Mouse (Mus musculus) mouse trophoblast stem cell (cell line): Measurements from ENCODE around the gene Olfml1.

Experiments
- in situ Hi-C, 2 experiments: fragments of 300-500 bp; cut with MseI, MboI; formaldehyde crosslinking; loops; 2 replicates in 1 of 2; 3 replicates in 1 of 2; pipeline ENCODE4 v1.15.1; 2025

Gene Olfml1

DNA sequence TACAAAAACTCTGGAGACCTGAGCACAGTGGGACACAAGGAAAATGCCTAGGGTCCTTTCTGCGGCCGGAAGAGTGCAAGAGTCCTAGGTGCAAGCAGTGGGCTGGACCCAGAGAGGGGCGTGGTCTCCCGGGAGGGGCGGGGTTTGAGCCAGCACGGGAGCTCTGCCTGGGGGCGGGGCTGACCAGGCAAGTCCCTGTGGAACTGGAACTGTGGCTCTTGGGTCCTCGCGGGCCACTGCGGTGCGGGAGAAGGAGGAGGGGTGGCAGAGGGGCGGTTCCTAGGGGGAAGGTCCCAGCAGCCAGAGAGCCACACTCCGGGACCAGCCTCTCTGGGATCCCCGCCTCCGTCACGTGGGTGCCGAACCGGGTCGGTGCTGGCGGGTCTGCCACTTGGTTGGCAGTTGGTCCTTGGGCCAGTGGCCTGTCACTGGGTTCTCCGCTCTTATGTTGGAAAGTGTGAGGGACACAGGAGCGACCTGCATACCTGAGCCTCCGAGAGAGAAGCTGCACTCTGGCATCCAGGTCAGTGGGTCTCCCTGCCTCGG lies 27.7 kb downstream of the Olfml1 start, which contains the start of gene Ppfibp2:
TSS of gene Ppfibp2 (plus strand) at position 351 of the 546 bp plus-strand sequence.
- in situ Hi-C loops: no loop called here

DNA sequence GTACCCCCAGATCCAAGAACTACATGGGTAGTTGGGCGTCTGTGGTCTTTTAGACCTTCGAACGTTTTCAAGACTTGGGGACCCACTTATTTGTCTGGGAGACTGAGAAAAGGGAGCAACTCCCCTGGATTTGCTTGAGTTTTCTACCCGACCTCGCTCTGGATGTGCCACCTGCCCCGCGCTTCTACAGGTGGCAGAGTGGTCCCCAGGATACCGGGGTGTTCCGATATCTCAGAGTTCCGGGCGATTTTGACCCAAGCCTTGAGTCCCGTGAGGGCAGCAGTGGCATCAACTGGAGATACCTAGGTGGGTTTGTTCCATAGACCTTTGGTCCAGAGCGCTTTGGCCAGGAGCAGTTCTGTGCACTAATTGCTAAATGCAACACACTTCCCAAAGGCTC lies 28.2 kb downstream of the Olfml1 start:
- in situ Hi-C loops: no loop called here

DNA sequence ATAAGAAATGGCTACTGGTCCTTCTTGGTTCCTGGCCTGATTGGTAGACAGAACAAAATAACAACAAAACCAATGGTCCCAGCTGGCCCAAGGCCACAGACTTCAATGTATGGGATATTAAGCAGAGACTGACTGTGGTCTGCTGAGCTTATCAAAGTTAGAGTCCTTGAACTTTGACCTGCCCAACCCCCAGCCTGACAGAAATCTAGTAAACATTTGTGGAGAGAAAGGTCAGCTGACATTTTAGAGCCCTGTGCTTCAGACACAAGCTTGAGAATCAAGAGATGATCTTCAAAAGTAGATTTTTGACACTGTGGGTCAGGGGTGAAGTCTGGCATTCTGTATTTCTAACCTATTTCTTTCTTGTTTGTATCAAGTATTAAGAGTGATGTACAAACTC lies 29.5 kb downstream of the Olfml1 start:
- in situ Hi-C loops: no loop called here

DNA sequence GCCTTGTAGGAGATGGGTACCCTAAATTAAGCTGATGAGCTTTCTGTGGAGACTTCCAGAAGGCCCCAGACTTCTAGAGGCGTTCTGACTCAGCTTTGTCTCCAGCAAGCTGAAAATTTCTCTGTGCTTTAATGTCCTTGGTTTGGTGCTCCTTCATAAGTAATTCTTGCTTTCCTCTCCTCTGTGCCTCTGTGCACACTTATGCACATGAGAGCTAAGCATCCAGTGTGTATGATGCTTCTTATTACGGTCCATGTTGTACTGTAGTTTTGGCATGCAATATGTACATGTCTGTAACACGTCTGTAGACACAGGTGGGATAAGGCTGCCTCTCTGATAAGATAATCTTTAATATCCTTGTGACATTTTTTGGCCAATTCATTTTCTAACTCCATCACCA lies 30.7 kb downstream of the Olfml1 start:
- in situ Hi-C loops: no loop called here

DNA sequence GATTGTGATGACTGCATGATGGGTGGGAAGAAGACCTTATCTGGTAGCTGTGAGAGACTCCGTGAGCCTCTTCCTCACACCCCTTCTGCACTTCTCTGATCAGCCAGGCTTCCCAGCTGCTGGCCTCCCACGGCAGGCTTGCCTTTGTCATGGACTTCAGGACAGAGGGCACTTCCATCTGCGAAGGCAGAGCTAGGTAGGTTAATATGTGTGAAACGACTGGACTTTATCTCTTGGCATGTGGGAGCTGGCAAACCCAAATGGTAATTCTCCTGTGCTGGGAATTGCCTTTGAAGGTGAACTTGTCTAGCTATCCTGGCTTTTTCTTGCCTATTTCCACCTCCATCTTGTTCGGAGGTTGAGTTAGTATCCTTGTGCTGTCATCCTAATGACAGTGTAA lies 33.4 kb downstream of the Olfml1 start:
- in situ Hi-C loops: no loop called here

DNA sequence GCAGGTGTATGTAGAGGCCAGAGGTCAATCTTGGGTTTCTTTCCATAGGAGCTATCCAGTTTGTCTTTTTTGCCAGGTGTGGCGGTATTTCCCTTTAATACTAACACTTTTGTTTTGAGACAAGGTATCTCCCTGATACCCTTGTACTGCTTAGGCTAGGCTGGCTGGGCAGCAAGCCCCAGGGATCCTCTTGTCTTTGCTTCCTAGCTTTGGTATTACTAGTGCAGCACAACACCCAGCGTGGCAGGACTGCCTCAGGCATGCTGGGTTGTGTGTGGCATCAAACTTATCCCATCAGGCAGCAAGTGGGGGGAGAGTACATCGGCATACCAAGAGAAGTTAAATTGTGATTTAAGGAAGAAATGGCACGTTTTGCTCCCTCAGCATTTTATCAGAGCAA lies 35.3 kb downstream of the Olfml1 start:
- in situ Hi-C loops: no loop called here

DNA sequence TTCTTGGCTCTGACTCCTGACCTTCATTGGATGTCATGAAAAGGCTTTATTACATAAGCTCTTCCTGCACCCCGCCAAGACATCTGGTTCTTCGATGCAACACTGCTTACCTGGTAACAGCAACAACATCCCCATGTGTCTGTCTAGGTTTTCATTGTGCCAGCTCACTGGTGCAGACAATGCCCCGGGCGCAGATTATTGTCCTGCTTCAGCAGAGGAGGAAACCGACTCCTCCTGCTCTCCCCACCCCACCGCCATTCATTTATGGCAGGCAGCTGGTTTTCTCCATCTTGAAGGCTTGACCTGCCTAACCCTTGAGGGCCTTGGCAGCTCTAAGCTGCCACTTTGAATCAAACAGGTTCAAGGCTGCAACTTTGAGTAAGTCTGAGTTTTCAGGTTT lies 35.7 kb downstream of the Olfml1 start:
- in situ Hi-C loops: no loop called here

DNA sequence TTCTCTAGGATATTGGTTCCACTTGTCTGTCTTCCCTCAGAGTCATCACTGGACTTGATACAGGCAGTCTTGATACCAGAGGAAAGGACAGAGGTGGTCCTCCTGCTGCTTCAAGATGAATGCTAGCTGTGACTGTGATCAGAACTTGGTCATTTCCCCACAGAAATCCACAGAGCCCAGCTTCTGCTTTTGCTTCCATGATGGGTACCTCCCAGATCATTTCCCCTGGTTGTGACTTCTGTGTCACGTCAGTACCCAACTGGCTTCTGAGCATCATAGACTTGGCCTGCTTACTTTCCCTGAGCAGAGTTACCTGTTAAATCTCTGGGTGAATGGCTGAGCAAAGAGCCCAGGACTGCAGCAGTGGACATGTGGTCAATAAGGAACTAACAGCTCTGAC lies 40.5 kb downstream of the Olfml1 start:
- in situ Hi-C loops: no loop called here

DNA sequence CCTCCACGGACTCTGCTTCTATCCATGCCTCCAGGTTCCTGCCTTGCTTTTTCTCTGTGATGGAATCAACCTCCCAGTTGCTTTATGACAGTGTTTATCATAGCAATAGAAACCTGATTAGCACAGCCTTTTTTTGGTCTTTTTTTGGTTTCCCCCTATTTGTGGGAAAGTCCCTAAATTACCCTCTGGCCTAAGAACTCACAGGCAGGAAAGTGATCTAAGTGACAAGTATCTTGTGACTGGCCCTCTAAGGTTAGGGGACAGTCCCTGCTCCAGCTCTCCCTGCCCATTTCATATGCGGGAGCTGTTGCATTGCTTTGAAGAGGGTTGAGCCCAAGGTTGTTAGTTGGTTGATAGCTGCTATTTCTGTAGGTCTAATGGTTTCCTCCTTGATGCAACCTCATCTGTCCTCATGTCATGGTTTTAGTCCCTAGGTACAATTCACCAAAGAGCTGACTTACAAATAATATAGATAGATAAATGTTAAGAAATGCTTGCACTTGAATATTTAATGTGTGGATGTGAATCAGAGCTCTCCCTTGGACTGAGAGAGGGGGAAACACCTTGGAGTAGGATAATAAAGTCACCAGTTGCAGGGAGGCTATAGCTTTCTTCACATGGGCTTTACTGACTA lies 42.5 kb downstream of the Olfml1 start:
- in situ Hi-C loops: no loop called here

DNA sequence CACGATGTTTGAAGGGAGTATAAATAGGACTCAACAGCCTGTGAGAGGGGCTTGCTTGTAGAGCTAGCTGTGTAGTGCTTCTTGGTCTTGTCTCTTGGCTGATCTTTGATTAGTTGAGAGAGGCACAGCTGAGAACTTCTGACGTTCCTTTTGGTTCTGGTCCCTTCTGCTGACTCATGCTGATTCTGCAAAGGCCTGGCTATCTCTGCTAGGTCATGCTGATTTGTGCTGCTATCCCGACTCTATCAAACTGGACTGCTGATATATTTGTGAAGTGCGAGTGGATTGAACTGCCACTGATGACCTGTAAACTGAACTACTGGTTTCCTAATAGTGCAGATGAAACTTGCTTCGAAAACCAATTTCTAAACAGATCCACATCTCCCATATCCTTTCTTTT lies 43.6 kb downstream of the Olfml1 start:
- in situ Hi-C loops: no loop called here

DNA sequence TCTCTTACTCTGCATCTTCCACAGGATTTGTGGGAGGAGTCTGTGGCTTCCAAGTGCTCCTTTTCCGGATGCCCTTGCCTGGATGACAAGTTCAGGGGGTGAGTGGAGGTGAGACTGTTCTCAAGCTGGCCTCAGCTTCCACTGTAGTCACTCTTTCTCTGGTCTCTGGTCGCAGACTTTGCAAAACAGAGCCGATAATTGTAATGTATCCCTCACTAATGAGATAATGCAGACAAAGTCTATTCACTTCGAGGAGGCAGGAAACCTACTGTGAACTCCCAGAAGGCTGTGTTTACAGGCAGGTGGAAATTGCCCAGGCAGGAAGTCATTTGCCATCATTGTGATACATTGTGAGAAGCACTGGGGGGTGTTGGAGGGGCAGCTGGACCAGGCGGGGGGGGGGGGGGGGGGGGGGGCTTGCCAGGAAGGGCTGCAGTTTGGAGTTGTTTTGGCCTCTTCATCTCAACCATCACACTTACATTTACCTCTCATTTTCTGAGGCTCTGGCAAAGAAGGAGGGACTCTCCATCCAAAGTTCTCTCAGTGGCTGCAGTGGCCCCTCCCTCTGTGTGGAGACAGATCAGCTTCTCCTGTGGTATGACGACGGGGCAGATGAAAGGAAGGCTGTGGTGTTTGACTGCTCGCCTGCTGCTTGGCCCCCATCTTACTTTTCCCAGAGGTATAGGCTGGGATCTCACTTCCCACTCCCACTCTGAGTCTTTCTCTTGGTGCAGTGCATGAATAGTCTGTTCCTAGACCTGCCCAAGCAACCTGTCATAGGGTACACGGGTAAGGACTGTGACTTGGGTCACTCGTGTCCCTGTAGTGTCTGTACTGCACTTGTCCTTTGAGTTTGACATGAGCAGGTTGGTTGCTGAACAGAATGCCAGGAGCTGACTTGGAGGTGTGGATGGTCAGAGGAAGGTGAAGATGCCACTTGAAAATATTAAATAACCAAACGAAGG lies 51.1 kb downstream of the Olfml1 start:
- in situ Hi-C loops: no loop called here

DNA sequence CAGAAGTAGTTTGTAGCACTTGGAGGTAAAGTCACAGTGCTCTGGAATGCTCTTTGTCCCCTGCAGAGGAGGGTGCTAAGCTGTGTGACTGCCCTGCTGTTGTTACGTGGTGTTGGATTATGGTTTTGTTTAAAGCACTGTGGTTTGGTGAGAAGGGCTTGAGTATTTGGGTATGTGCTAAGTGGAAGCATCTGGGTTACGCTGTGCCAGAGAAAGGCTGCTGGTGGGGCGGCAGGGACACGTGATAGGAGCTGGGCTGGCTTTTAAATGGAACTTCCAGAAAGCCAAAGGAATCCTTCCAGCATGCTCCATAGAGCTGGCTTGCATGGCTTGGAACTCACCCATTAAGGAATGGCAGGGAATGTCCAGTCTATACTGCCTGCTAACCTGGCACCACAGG lies 52.0 kb downstream of the Olfml1 start:
- in situ Hi-C loops: no loop called here

DNA sequence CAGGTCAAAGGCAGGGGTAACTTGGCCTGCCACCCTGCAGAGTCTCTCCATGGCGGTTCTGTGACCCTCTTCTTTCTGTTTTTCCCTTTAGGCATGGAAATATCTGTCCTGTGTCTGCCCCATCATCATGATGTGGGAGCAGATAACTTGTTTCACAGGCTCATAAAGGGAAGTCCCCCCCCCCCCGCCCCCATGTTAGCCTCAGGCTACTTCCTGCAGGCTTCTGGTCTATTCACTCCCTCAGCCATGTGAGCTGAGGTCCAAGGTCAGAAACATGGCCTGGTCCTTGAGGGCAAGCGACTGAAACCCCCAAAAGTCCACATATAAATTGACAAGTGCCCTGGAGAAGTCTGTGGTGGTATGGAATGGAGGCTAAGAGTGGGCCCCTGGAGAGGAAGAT lies 52.9 kb downstream of the Olfml1 start:
- in situ Hi-C loops: no loop called here

DNA sequence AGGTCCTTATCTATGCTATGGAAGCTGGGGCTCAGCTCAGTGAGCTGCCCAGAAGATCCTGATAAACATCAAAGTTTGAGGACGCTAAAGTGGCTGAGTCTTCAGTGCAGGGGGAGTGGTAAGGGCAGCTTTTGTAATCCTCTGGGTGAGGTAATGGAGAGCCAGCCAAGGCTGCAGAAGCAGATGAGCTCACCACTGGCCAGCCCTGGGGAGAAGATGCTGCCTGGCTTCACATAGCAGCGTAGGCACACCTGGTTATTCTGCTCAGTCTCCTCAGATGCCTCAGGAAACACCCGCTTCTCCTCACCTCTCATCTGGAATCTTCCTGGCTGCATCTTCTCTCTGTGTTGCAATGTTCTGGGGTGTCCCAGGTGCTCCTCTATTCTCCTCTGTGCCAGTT lies 57.2 kb downstream of the Olfml1 start:
- in situ Hi-C loops: no loop called here

DNA sequence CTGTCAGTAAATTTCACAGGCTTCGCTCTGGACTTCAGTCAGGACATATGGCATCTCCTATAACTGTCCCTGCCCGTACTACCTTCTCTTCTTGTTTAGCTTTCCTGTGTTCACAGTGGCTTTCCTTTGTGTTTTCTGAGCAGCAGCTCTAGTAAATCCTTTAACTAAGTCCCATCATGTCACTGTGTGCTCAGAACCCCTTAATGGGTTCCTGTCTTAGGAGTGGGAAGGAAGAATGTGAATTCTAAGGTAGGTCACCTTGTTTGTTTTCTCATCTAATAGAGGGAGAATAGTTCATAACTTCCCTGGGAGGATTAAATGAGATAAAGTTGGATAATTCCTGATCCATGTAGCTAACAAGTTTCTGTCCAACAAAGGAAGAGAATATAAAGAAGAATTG lies 57.8 kb downstream of the Olfml1 start, which contains the start of gene 5330417H12Rik:
TSS of gene 5330417H12Rik (minus strand) at position 101 of the 400 bp plus-strand sequence.
- in situ Hi-C loops: no loop called here

DNA sequence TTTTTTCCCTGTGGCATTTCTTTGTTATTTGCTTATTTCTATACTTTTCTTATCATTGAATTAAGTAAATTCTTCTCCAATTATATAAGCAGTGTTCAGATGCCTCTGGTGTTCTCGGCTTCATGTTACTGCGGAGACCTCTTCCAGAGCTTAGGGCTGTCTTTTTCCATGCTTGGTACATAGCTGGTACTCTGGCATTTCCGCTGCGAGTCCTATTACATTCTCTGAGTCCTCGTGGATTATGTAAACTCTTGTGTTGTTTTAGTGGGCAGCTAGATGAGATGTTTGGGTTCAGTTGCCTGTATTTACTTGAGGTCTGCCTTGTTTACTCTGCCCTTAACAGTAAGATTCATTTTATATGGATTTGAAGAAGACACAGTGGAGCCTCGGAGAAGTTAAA lies 58.5 kb downstream of the Olfml1 start:
- in situ Hi-C loops: no loop called here

DNA sequence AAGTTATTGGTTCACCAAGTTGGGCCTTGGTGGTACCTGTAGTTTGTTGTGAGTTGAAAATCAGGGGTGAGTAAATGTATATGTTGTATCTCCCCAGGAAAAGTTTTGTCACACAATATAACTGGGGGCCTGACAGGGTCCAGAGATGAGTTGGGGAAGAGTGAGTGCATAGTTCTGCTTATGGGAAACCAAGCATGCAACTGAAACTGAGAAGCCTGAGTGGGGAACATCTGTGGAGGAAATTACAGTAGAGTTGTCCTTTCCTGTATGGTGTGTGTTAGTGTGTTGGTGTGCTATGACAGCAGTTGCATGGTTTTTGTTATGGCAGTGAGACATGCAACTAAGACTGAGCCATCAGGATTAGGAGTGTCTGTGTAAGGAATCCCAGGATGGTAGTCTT lies 61.1 kb downstream of the Olfml1 start:
- in situ Hi-C loops: no loop called here

DNA sequence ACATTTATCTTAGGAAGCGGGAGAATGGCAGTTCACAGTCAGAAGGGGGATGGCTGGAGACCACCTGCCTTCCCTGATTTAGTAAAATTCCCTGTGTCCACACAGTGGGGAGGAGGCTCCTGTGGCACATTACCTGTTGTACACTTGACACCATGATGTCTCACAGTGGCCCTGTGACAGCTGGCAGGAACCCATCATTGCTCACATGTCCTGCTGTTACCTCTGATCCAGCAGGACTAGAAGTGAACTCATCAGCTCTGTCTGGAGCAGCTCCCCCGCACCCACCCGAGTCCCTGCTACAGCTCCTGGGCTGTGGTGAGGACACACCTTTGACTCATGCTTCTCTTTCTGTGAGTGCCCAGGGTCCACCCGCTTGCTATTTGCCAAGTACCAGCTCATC lies 66.0 kb downstream of the Olfml1 start:
- in situ Hi-C loops: no loop called here

DNA sequence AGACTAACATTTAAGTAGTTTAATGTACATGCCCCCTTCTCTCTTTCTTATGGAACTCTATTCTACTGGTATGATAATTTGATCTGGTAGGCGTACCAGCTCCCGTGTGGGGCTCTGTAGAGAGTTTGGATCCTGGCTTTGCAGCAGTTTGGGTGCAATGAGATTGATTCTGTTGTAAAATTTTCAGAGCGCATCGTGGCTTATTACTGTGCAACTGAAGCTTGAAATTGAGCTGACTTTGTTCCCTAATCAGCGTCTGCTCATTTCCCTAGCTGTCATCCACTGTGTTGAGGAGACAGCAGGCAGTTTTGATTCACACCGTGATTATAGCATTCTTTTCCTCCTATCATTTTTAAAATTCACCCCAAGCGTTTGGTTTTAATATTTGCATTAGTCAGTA lies 70.2 kb downstream of the Olfml1 start:
- in situ Hi-C loops: no loop called here

DNA sequence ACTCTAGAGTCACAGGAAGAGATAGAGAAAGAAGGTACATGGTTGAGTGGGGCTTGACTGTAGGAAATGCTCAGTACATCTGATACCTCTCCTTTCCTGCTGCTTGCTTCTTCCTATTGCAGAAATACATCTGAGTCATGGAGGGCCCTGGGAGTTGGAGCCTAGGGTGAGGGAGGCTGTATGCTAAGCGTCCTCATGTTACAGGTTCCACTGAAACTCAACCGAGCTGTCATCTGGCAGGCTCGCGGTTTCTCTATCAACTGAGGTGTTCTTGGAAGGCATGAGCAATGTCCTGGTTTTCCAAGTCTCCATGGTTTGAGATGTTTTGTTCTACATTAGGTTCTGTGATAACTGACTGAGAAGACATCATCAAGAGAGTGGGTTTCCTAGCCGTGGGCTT lies 70.8 kb downstream of the Olfml1 start:
- in situ Hi-C loops: no loop called here
